Mouse (Mus musculus): ENCODE data around the gene Tap2. TPM values are rescaled to one million over a fixed set of nuclear protein-coding genes. Genes with fewer than 3 reads are reported as not detected.

The Tap2 gene
- polyA plus RNA-seq, 1 experiment: 54.8 TPM

GRCm38 (mm10) chr17:34174075-34174474 lies 29.3 kb upstream of the Tap2 start:
- TF ChIP-seq POLR2A (IDR thresholded peaks at IDR 0.05; ENCODE audit: borderline replicate concordance, control insufficient read depth, low read depth, low read length): no peak
- no peak for TF ChIP-seq CTCF (IDR thresholded peaks at IDR 0.05; ENCODE audit: control insufficient read depth, insufficient read depth, low read length)
- WGBS: 5% methylated on average over 1 of the region's 1 CpGs
- no peak overlapping the region for H3K4me3 ChIP-seq (replicated peaks; ENCODE audit: control insufficient read depth, low read depth, low read length)
- peak overlapping the region; percentile 43; the same call in 1 of the 2 replicates for H3K27ac ChIP-seq (ENCODE audit: control insufficient read depth, insufficient read depth, low read depth, low read length, poor library complexity)
- peaks cover 2% of the 10 kb centered on the region; the same call in 1 of the 2 replicates for H3K4me1 ChIP-seq (ENCODE audit: control insufficient read depth, insufficient read depth, low read length)

GRCm38 (mm10) chr17:34177179-34177578 lies 26.1 kb upstream of the Tap2 start:
- WGBS: 77% methylated on average over 4 of the region's 4 CpGs
- Histone ChIP-seq H3K27ac (ENCODE audit: control insufficient read depth, insufficient read depth, low read depth, low read length, poor library complexity) (no peak overlapping the region), H3K4me3 (replicated peaks; ENCODE audit: control insufficient read depth, low read depth, low read length) (no peak overlapping the region), H3K4me1 (ENCODE audit: control insufficient read depth, insufficient read depth, low read length) (peaks cover 2% of the 10 kb centered on the region; the same call in 1 of the 2 replicates)
- TF ChIP-seq POLR2A (IDR thresholded peaks at IDR 0.05; ENCODE audit: borderline replicate concordance, control insufficient read depth, low read depth, low read length) (no peak), CTCF (IDR thresholded peaks at IDR 0.05; ENCODE audit: control insufficient read depth, insufficient read depth, low read length) (no peak)

- 75% methylated on average over 6 of the region's 6 CpGs for WGBS
- Histone ChIP-seq H3K27ac (ENCODE audit: control insufficient read depth, insufficient read depth, low read depth, low read length, poor library complexity) (no peak overlapping the region), H3K4me3 (replicated peaks; ENCODE audit: control insufficient read depth, low read depth, low read length) (no peak overlapping the region), H3K4me1 (ENCODE audit: control insufficient read depth, insufficient read depth, low read length) (peaks cover 2% of the 10 kb centered on the region; the same call in 1 of the 2 replicates)
- no peak for TF ChIP-seq CTCF (IDR thresholded peaks at IDR 0.05; ENCODE audit: control insufficient read depth, insufficient read depth, low read length)
- no peak for TF ChIP-seq POLR2A (IDR thresholded peaks at IDR 0.05; ENCODE audit: borderline replicate concordance, control insufficient read depth, low read depth, low read length)
Measured at GRCm38 (mm10) chr17:34179019-34179418, 24.3 kb upstream of the Tap2 start.

- TF ChIP-seq CTCF (IDR thresholded peaks at IDR 0.05; ENCODE audit: control insufficient read depth, insufficient read depth, low read length) (no peak), POLR2A (IDR thresholded peaks at IDR 0.05; ENCODE audit: borderline replicate concordance, control insufficient read depth, low read depth, low read length) (no peak)
- no peaks in the 10 kb centered on the region; the same call in 1 of the 2 replicates for H3K4me1 ChIP-seq (ENCODE audit: control insufficient read depth, insufficient read depth, low read length)
- H3K4me3 ChIP-seq (replicated peaks; ENCODE audit: control insufficient read depth, low read depth, low read length): no peak overlapping the region
- no peak overlapping the region for H3K27ac ChIP-seq (ENCODE audit: control insufficient read depth, insufficient read depth, low read depth, low read length, poor library complexity)
- WGBS: 54% methylated on average over 13 of the region's 13 CpGs
Measured at GRCm38 (mm10) chr17:34179913-34180859, 23.1 kb upstream of the Tap2 start.

GRCm38 (mm10) chr17:34183564-34184219 lies 19.6 kb upstream of the Tap2 start:
- Histone ChIP-seq H3K27ac (ENCODE audit: control insufficient read depth, insufficient read depth, low read depth, low read length, poor library complexity) (no peak overlapping the region), H3K4me1 (ENCODE audit: control insufficient read depth, insufficient read depth, low read length) (peaks cover 2% of the 10 kb centered on the region), H3K4me3 (replicated peaks; ENCODE audit: control insufficient read depth, low read depth, low read length) (no peak overlapping the region)
- WGBS: 76% methylated on average over 15 of the region's 15 CpGs
- no peak for TF ChIP-seq CTCF (IDR thresholded peaks at IDR 0.05; ENCODE audit: control insufficient read depth, insufficient read depth, low read length)
- TF ChIP-seq POLR2A (IDR thresholded peaks at IDR 0.05; ENCODE audit: borderline replicate concordance, control insufficient read depth, low read depth, low read length): no peak

GRCm38 (mm10) chr17:34185526-34185925 lies 17.8 kb upstream of the Tap2 start:
- Histone ChIP-seq H3K4me3 (replicated peaks; ENCODE audit: control insufficient read depth, low read depth, low read length) (no peak overlapping the region), H3K27ac (ENCODE audit: control insufficient read depth, insufficient read depth, low read depth, low read length, poor library complexity) (no peak overlapping the region), H3K4me1 (ENCODE audit: control insufficient read depth, insufficient read depth, low read length) (peaks cover 2% of the 10 kb centered on the region)
- TF ChIP-seq POLR2A (IDR thresholded peaks at IDR 0.05; ENCODE audit: borderline replicate concordance, control insufficient read depth, low read depth, low read length) (no peak), CTCF (IDR thresholded peaks at IDR 0.05; ENCODE audit: control insufficient read depth, insufficient read depth, low read length) (no peak)
- 74% methylated on average over 9 of the region's 9 CpGs for WGBS

- peaks cover 2% of the 10 kb centered on the region for H3K4me1 ChIP-seq (ENCODE audit: control insufficient read depth, insufficient read depth, low read length)
- under 1% methylated on average over 14 of the region's 14 CpGs for WGBS
- peak overlapping the region; percentile 94 for H3K27ac ChIP-seq (ENCODE audit: control insufficient read depth, insufficient read depth, low read depth, low read length, poor library complexity)
- TF ChIP-seq POLR2A (IDR thresholded peaks at IDR 0.05; ENCODE audit: borderline replicate concordance, control insufficient read depth, low read depth, low read length) (no peak), CTCF (IDR thresholded peaks at IDR 0.05; ENCODE audit: control insufficient read depth, insufficient read depth, low read length) (no peak)
- H3K4me3 ChIP-seq (replicated peaks; ENCODE audit: control insufficient read depth, low read depth, low read length): peak overlapping the region; percentile 97
Measured at GRCm38 (mm10) chr17:34186885-34187260, 16.5 kb upstream of the Tap2 start.

- Histone ChIP-seq H3K4me1 (ENCODE audit: control insufficient read depth, insufficient read depth, low read length) (peaks cover 2% of the 10 kb centered on the region), H3K27ac (ENCODE audit: control insufficient read depth, insufficient read depth, low read depth, low read length, poor library complexity) (peak within 1 kb of the TSS; percentile 94), H3K4me3 (replicated peaks; ENCODE audit: control insufficient read depth, low read depth, low read length) (peak within 1 kb of the TSS; percentile 97)
- WGBS: under 1% methylated on average over 46 of the region's 46 CpGs
- no peak for TF ChIP-seq CTCF (IDR thresholded peaks at IDR 0.05; ENCODE audit: control insufficient read depth, insufficient read depth, low read length)
- TF ChIP-seq POLR2A (IDR thresholded peaks at IDR 0.05; ENCODE audit: borderline replicate concordance, control insufficient read depth, low read depth, low read length): peak; percentile 87
Measured at GRCm38 (mm10) chr17:34187261-34187916, 15.9 kb upstream of the Tap2 start, which contains the start of the genes Tap1 and Psmb9. Gene Tap1 (plus strand): TSS chr17:34187553. Gene Psmb9 (minus strand): TSS chr17:34187764.

All from bone marrow, adult 2 months (tissue).